Mouse (Mus musculus): ENCODE results near the gene Eno1. TPM values are rescaled to one million over a fixed set of nuclear protein-coding genes. Genes with fewer than 3 reads are reported as not detected.

Eno1 gene
- total and polyA plus RNA-seq, 2 experiments from 2014 or later = 525 to 1,074 TPM

DNA sequence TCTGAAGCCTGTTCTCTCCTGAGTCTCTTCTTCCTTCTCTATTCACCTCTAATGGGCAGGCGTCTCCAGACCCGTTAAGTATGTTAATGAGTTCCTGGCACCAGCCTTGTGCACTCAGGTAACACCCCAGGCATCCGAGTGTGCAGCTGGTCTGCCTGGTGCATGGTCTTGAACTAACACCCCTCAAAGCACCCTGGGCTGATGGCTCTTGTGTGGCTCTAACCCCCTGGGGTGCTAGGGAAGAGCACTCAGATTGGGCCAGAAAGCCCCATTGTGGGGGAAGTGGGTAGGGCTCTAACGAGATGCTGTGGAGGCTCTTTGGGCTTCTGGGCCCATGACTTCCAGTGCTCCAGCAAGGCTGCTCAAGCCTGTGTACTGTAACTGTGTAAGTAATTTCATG, 5.2 kb downstream of the Eno1 start:
- no peak overlapping the region for H3K4me2 ChIP-seq (ENCODE audit: low read depth, low read length)
- H3K4me3 ChIP-seq (ENCODE audit: low read depth, low read length) = no peak overlapping the region
- 51% methylated on average over 4 of the region's 4 CpGs for WGBS
- H3K4me1 ChIP-seq (ENCODE audit: control insufficient read depth, insufficient read depth) = peaks cover 30% of the 10 kb centered on the region
- no peaks in the 10 kb centered on the region for H3K27me3 ChIP-seq (ENCODE audit: control insufficient read depth, insufficient read depth, low read length)
- TF ChIP-seq EP300 (IDR thresholded peaks at IDR 0.05; ENCODE audit: low read depth) (no peak), CTCF (IDR thresholded peaks at IDR 0.05; ENCODE audit: low read depth) (no peak)
- H3K36me3 ChIP-seq (replicated peaks; ENCODE audit: control insufficient read depth, insufficient read depth, low read length) = peaks cover 70% of the 10 kb centered on the region
- no peaks in the 10 kb centered on the region for H3K9me3 ChIP-seq (replicated peaks; ENCODE audit: control insufficient read depth, low read length)
- DNase-seq (ENCODE audit: low spot score) (no peak), ATAC-seq (ENCODE audit: insufficient read depth, low read depth) (no peak)
- H3K9ac ChIP-seq (replicated peaks; ENCODE audit: low read depth, low read length) = no peak overlapping the region
- H3K27ac ChIP-seq (ENCODE audit: low read depth) = no peak overlapping the region

DNA sequence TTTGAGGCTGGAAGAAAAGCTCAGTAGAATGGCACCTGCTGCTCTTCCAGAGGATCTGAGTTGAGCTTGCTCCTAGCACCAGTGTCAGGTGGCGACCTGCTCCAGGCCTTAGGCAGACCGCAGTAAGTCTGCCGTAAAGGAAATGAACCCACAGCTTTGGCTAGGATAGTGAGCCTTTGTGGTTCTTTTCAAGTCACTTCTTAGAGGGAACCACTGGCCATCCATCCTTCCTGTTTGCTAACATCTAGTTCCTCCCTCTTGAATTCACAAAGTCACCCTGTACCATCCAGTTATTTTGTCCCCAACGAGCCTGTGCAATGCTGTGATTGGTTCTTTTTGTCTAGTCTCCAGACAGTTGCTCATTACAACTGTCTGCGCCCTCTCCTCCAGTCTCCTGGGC, 6.2 kb downstream of the Eno1 start:
- Histone ChIP-seq H3K9me3 (replicated peaks; ENCODE audit: control insufficient read depth, low read length) (no peaks in the 10 kb centered on the region), H3K4me1 (ENCODE audit: control insufficient read depth, insufficient read depth) (peaks cover 30% of the 10 kb centered on the region), H3K9ac (replicated peaks; ENCODE audit: low read depth, low read length) (0 out of 2 replicates have a peak overlapping the region, but pooled peaks have one; percentile 21), H3K27ac (ENCODE audit: low read depth) (no peak overlapping the region), H3K4me3 (ENCODE audit: low read depth, low read length) (no peak overlapping the region), H3K36me3 (replicated peaks; ENCODE audit: control insufficient read depth, insufficient read depth, low read length) (peaks cover 81% of the 10 kb centered on the region), H3K27me3 (ENCODE audit: control insufficient read depth, insufficient read depth, low read length) (no peaks in the 10 kb centered on the region), H3K4me2 (ENCODE audit: low read depth, low read length) (no peak overlapping the region)
- no peak for TF ChIP-seq EP300 (IDR thresholded peaks at IDR 0.05; ENCODE audit: low read depth)
- no peak for TF ChIP-seq CTCF (IDR thresholded peaks at IDR 0.05; ENCODE audit: low read depth)
- ATAC-seq (ENCODE audit: insufficient read depth, low read depth) = no peak
- 61% methylated on average over 5 of the region's 5 CpGs for WGBS
- DNase-seq (ENCODE audit: low spot score) = no peak

DNA sequence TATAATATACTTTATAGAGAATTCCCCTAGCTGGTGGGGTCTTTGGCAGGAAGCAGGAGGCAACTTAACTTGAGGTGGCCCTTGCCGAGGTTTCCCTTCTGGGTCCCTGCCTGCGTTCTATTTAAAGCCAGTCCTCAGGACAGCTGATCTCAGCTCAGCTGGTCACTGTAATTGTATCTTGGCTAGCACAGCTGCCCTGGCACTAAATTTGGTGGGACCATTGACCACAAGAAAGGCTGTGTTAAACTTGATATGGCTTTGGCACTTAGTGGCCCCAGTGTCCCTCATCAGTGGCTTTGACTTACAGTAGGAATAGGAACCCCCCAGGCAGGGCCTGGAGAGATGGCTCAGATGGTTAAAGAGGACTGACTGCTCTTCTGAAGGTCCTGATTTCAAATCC, 9.4 kb downstream of the Eno1 start:
- H3K9me3 ChIP-seq (replicated peaks; ENCODE audit: control insufficient read depth, low read length) = no peaks in the 10 kb centered on the region
- H3K36me3 ChIP-seq (replicated peaks; ENCODE audit: control insufficient read depth, insufficient read depth, low read length) = peaks cover 93% of the 10 kb centered on the region
- no peak overlapping the region for H3K4me3 ChIP-seq (ENCODE audit: low read depth, low read length)
- DNase-seq (ENCODE audit: low spot score) (no peak), ATAC-seq (ENCODE audit: insufficient read depth, low read depth) (peak; percentile 13; the same call in 1 of the 2 replicates)
- 21% methylated on average over 2 of the region's 2 CpGs for WGBS
- 0 out of 2 replicates have a peak, but pooled peaks cover 6% of the 10 kb centered on the region for H3K4me1 ChIP-seq (ENCODE audit: control insufficient read depth, insufficient read depth)
- TF ChIP-seq EP300 (IDR thresholded peaks at IDR 0.05; ENCODE audit: low read depth) = no peak
- H3K27ac ChIP-seq (ENCODE audit: low read depth) = peak overlapping the region; percentile 61
- H3K4me2 ChIP-seq (ENCODE audit: low read depth, low read length) = no peak overlapping the region
- no peak overlapping the region for H3K9ac ChIP-seq (replicated peaks; ENCODE audit: low read depth, low read length)
- no peaks in the 10 kb centered on the region for H3K27me3 ChIP-seq (ENCODE audit: control insufficient read depth, insufficient read depth, low read length)

DNA sequence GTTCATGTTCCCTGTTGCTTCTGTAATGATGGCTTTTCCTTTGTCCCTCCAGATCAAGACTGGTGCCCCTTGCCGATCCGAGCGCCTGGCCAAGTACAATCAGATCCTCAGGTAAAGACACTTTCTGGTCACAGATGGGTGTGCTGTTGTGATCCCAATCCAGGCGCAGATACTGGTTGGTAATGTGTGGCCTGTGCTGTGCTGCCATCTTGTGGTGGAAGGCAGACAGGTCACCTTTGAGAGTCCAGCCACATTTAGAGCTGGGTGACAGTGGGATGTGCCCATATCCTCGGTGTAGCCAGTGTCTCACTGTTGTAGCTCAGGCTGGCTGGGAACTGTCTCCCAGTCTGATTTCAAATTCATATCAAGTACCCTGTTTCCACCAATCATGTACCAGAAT, 11.5 kb downstream of the Eno1 start:
- no peaks in the 10 kb centered on the region for H3K4me1 ChIP-seq (ENCODE audit: control insufficient read depth, insufficient read depth)
- ATAC-seq (ENCODE audit: insufficient read depth, low read depth) = 0 out of 2 replicates have a peak, but pooled peaks have one; percentile 36
- H3K27ac ChIP-seq (ENCODE audit: low read depth) = no peak overlapping the region
- no peak for DNase-seq (ENCODE audit: low spot score)
- H3K4me2 ChIP-seq (ENCODE audit: low read depth, low read length) = no peak overlapping the region
- peaks cover 80% of the 10 kb centered on the region for H3K36me3 ChIP-seq (replicated peaks; ENCODE audit: control insufficient read depth, insufficient read depth, low read length)
- no peak overlapping the region for H3K4me3 ChIP-seq (ENCODE audit: low read depth, low read length)
- H3K9ac ChIP-seq (replicated peaks; ENCODE audit: low read depth, low read length) = no peak overlapping the region
- H3K9me3 ChIP-seq (replicated peaks; ENCODE audit: control insufficient read depth, low read length) = no peaks in the 10 kb centered on the region
- 53% methylated on average over 5 of the region's 5 CpGs for WGBS
- no peaks in the 10 kb centered on the region for H3K27me3 ChIP-seq (ENCODE audit: control insufficient read depth, insufficient read depth, low read length)
- TF ChIP-seq CTCF (IDR thresholded peaks at IDR 0.05; ENCODE audit: low read depth) = peak; percentile 95
- TF ChIP-seq EP300 (IDR thresholded peaks at IDR 0.05; ENCODE audit: low read depth) = no peak

DNA sequence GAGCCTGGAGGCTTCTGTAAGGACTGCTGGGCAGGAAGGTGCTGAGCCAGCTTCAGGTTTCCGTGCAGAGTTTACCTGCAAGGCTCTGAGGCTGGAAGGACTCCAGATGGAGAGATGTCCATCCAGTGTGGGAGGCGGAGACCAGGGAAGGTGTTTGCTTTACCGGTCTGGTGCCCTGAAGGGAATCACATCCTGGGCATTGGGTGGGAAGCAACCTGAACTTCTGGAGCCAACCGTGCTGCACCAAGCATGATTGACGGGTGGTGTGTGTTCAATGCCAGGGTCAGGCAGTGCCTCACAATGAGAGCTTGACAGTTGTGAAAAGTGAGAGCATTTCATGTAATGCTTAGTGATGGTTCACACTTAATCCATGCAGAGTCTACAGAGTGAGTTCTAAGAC, 12.4 kb downstream of the Eno1 start:
- Histone ChIP-seq H3K9me3 (replicated peaks; ENCODE audit: control insufficient read depth, low read length) (no peaks in the 10 kb centered on the region), H3K4me3 (ENCODE audit: low read depth, low read length) (no peak overlapping the region), H3K9ac (replicated peaks; ENCODE audit: low read depth, low read length) (no peak overlapping the region), H3K4me2 (ENCODE audit: low read depth, low read length) (no peak overlapping the region), H3K4me1 (ENCODE audit: control insufficient read depth, insufficient read depth) (no peaks in the 10 kb centered on the region), H3K36me3 (replicated peaks; ENCODE audit: control insufficient read depth, insufficient read depth, low read length) (peaks cover 72% of the 10 kb centered on the region), H3K27me3 (ENCODE audit: control insufficient read depth, insufficient read depth, low read length) (no peaks in the 10 kb centered on the region), H3K27ac (ENCODE audit: low read depth) (no peak overlapping the region)
- DNase-seq (ENCODE audit: low spot score) (no peak), ATAC-seq (ENCODE audit: insufficient read depth, low read depth) (no peak)
- WGBS = 80% methylated on average over 5 of the region's 5 CpGs
- no peak for TF ChIP-seq EP300 (IDR thresholded peaks at IDR 0.05; ENCODE audit: low read depth)
- TF ChIP-seq CTCF (IDR thresholded peaks at IDR 0.05; ENCODE audit: low read depth) = no peak

DNA sequence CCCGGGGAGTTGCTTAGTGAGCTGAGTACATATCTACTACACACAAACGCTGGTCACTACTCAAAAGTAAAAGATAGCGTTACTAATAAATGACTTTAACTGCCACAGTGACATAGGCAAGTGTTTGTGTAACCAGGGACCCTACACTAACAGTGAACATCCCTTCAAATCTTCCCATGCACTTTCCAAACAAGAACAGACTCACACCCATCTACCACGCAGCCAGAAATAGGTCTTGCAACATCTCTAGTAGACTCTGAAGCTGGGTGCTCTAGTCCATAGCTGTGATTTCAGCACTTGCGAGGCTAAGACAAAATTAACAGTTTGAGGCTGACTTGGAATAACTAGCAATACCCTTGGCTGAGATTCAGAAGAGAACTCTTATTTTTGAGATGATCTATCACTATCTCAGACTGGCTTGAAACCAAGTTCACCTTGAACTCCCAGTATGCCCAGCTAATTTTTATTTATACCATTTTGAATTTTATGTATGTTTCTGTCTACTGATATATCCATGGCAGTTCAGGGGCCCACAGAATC, 13.3 kb downstream of the Eno1 start:
- no peaks in the 10 kb centered on the region for H3K9me3 ChIP-seq (replicated peaks; ENCODE audit: control insufficient read depth, low read length)
- H3K4me1 ChIP-seq (ENCODE audit: control insufficient read depth, insufficient read depth) = no peaks in the 10 kb centered on the region
- H3K4me2 ChIP-seq (ENCODE audit: low read depth, low read length) = no peak overlapping the region
- no peaks in the 10 kb centered on the region for H3K27me3 ChIP-seq (ENCODE audit: control insufficient read depth, insufficient read depth, low read length)
- peaks cover 63% of the 10 kb centered on the region for H3K36me3 ChIP-seq (replicated peaks; ENCODE audit: control insufficient read depth, insufficient read depth, low read length)
- DNase-seq (ENCODE audit: low spot score) = no peak
- ATAC-seq (ENCODE audit: insufficient read depth, low read depth) = no peak
- 50% methylated on average over 5 of the region's 5 CpGs for WGBS
- H3K9ac ChIP-seq (replicated peaks; ENCODE audit: low read depth, low read length) = no peak overlapping the region
- TF ChIP-seq EP300 (IDR thresholded peaks at IDR 0.05; ENCODE audit: low read depth) (no peak), CTCF (IDR thresholded peaks at IDR 0.05; ENCODE audit: low read depth) (no peak)
- H3K27ac ChIP-seq (ENCODE audit: low read depth) = peak overlapping the region; percentile 44; the same call in 1 of the 2 replicates
- H3K4me3 ChIP-seq (ENCODE audit: low read depth, low read length) = no peak overlapping the region
